In genomic region chr3:131263766-131264486, GRCm38 (mm10) we compare ENCODE assay signal across 13 mouse cellular contexts. TPM values are rescaled to one million over a fixed set of nuclear protein-coding genes. Genes with fewer than 3 reads are reported as not detected.
DNase-seq lines count a peak whose midpoint lies in the region; ATAC-seq and TF ChIP-seq lines count a peak whose summit lies in the region.
"Had no signal": no experiment of that assay in that cellular context is flagged by ENCODE, and none has a peak within 500 bp of the region (broad histone marks: within the 10 kb centered on the region; RNA-seq: fewer than 3 reads in every experiment).

No protein-coding gene starts in this region.

- no peak overlapping the region for H3K27ac ChIP-seq in liver, embryonic 11.5 days (ENCODE audit: low read depth, low read length)
- no peak overlapping the region for H3K27ac ChIP-seq in kidney, postnatal 0 days
- peak overlapping the region; percentile 92 for H3K27ac ChIP-seq in liver, postnatal 0 days (ENCODE audit: low read depth)
- H3K27ac ChIP-seq: midbrain, embryonic 13.5 days; neural tube, embryonic 12.5 days had no signal

- H3K4me3 ChIP-seq in liver, embryonic 11.5 days (ENCODE audit: low read depth, low read length) = no peak overlapping the region
- no peak overlapping the region for H3K4me3 ChIP-seq in kidney, postnatal 0 days (replicated peaks; ENCODE audit: low read depth, low read length)
- H3K4me3 ChIP-seq in liver, postnatal 0 days (ENCODE audit: low read depth, low read length) = no peak overlapping the region
- H3K4me3 ChIP-seq: midbrain, embryonic 13.5 days; neural tube, embryonic 12.5 days had no signal

- H3K9me3 ChIP-seq in liver, embryonic 11.5 days (ENCODE audit: control insufficient read depth, low read length) = no peaks in the 10 kb centered on the region
- H3K9me3 ChIP-seq in kidney, postnatal 0 days (replicated peaks; ENCODE audit: low read length) = no peaks in the 10 kb centered on the region
- H3K9me3 ChIP-seq in liver, postnatal 0 days (ENCODE audit: low read length) = no peaks in the 10 kb centered on the region
- H3K9me3 ChIP-seq: neural tube, embryonic 12.5 days had no signal

- H3K4me1 ChIP-seq in liver, embryonic 11.5 days (replicated peaks; ENCODE audit: control insufficient read depth, insufficient read depth, low read length) = no peaks in the 10 kb centered on the region; the same call in 1 of the 2 replicates
- H3K4me1 ChIP-seq in kidney, postnatal 0 days (replicated peaks; ENCODE audit: insufficient read depth, low read length) = no peaks in the 10 kb centered on the region; the same call in 1 of the 2 replicates
- H3K4me1 ChIP-seq in liver, postnatal 0 days (ENCODE audit: insufficient read depth) = peaks cover 5% of the 10 kb centered on the region
- H3K4me1 ChIP-seq: midbrain, embryonic 13.5 days; neural tube, embryonic 12.5 days had no signal

- H3K4me2 ChIP-seq in liver, embryonic 11.5 days = no peak overlapping the region
- H3K4me2 ChIP-seq in kidney, postnatal 0 days (ENCODE audit: low read length) = no peak overlapping the region
- H3K4me2 ChIP-seq in liver, postnatal 0 days (ENCODE audit: low read depth, low read length) = peak overlapping the region; percentile 33; the same call in 1 of the 2 replicates
- H3K4me2 ChIP-seq: midbrain, embryonic 13.5 days; neural tube, embryonic 12.5 days had no signal

- no peak overlapping the region for H3K9ac ChIP-seq in liver, embryonic 11.5 days (ENCODE audit: low read depth, low read length)
- no peak overlapping the region for H3K9ac ChIP-seq in kidney, postnatal 0 days (ENCODE audit: low read depth, low read length)
- no peak overlapping the region for H3K9ac ChIP-seq in liver, postnatal 0 days (replicated peaks)
- H3K9ac ChIP-seq: midbrain, embryonic 13.5 days; neural tube, embryonic 12.5 days had no signal

- 0 out of 2 replicates have a peak, but pooled peaks cover 10% of the 10 kb centered on the region for H3K36me3 ChIP-seq in liver, embryonic 11.5 days (ENCODE audit: control insufficient read depth, insufficient read depth, low read length)
- H3K36me3 ChIP-seq in kidney, postnatal 0 days (ENCODE audit: insufficient read depth, low read length) = 0 out of 2 replicates have a peak, but pooled peaks cover 9% of the 10 kb centered on the region
- peaks cover 3% of the 10 kb centered on the region; the same call in 1 of the 2 replicates for H3K36me3 ChIP-seq in liver, postnatal 0 days (replicated peaks; ENCODE audit: insufficient read depth, low read length)
- H3K36me3 ChIP-seq: neural tube, embryonic 12.5 days had no signal

- peak; percentile 53 for TF ChIP-seq EP300 in liver, postnatal 0 days (IDR thresholded peaks at IDR 0.05; ENCODE audit: low read depth)

- no peak for TF ChIP-seq CTCF in kidney, postnatal 0 days (IDR thresholded peaks at IDR 0.05; ENCODE audit: low read depth)
- TF ChIP-seq CTCF in liver, postnatal 0 days (IDR thresholded peaks at IDR 0.05; ENCODE audit: low read depth) = no peak

- no peak for ATAC-seq in liver, embryonic 11.5 days (replicated peaks; ENCODE audit: low FRiP score)
- peak; percentile 81 for ATAC-seq in kidney, postnatal 0 days (replicated peaks; ENCODE audit: low FRiP score, low read depth)
- peak; percentile 93 for ATAC-seq in liver, postnatal 0 days
- ATAC-seq: midbrain, embryonic 13.5 days had no signal

- WGBS in liver, embryonic 11.5 days = 77% methylated on average over 15 of the region's 15 CpGs
- WGBS in kidney, postnatal 0 days = 45% methylated on average over 15 of the region's 15 CpGs
- 64% methylated on average over 15 of the region's 15 CpGs for WGBS in liver, postnatal 0 days (ENCODE audit: insufficient replicate concordance)

- H3K27me3 ChIP-seq in liver, embryonic 11.5 days (replicated peaks; ENCODE audit: control insufficient read depth, insufficient read depth, low read length) = no peaks in the 10 kb centered on the region
- no peaks in the 10 kb centered on the region for H3K27me3 ChIP-seq in kidney, postnatal 0 days (ENCODE audit: insufficient read depth, low read length)
- no peaks in the 10 kb centered on the region for H3K27me3 ChIP-seq in liver, postnatal 0 days (ENCODE audit: insufficient read depth, low read length)
- H3K27me3 ChIP-seq: midbrain, embryonic 13.5 days; neural tube, embryonic 12.5 days had no signal

- DNase-seq in liver = peak; percentile 17
- no peak for DNase-seq in liver, embryonic 11.5 days (ENCODE audit: low spot score)
- DNase-seq in kidney, postnatal 0 days (ENCODE audit: low spot score) = peak; percentile 40
- DNase-seq in liver, postnatal 0 days = peak; percentile 69
- peak; percentile 87 for DNase-seq in yolk sac, embryonic 10.5 days (ENCODE audit: low spot score)
- no peak for DNase-seq in layer of hippocampus, postnatal 14 days (ENCODE audit: low spot score in 2 of 2)
- DNase-seq in testis, postnatal 10 days (ENCODE audit: low spot score) = no peak
- no peak for DNase-seq in layer of hippocampus, adult 18-20 months (ENCODE audit: low spot score in 2 of 2)
- DNase-seq: cerebellum, postnatal 14 days; right cerebral cortex, adult 18-20 months; thymus, postnatal 14 days had no signal

RNA-seq across cellular contexts. Expression of gene Hadh, which starts 8.0 kb away (rescaled TPM):
- 134 TPM in 2 replicates for polyA plus RNA-seq in liver, embryonic 11.5 days (2014; fragmentation: Nextera tagmentation; extraction: Ambion mirVana)
- polyA plus RNA-seq in kidney, postnatal 0 days (2015; fragmentation: Nextera tagmentation; extraction: Ambion mirVana) = 173 and 196 TPM in 2 replicates
- polyA plus RNA-seq in liver, postnatal 0 days (2015; fragmentation: Nextera tagmentation; extraction: Ambion mirVana) = 279 and 305 TPM in 2 replicates
- total RNA-seq in layer of hippocampus, postnatal 14 days (2021) = 10 to 100 TPM; 27.1 to 30.9 TPM
- total RNA-seq in layer of hippocampus, adult 18-20 months (2021) = 10 to 100 TPM; 21.5 to 23.5 TPM

RNA-seq across cellular contexts. Expression of gene Cyp2u1, which starts 39.1 kb away (rescaled TPM):
- polyA plus RNA-seq in liver, embryonic 11.5 days (2014; fragmentation: Nextera tagmentation; extraction: Ambion mirVana) = 0.69 and 0.83 TPM in 2 replicates
- polyA plus RNA-seq in kidney, postnatal 0 days (2015; fragmentation: Nextera tagmentation; extraction: Ambion mirVana) = 5.5 and 8.5 TPM in 2 replicates
- 1.2 and 1.4 TPM in 2 replicates for polyA plus RNA-seq in liver, postnatal 0 days (2015; fragmentation: Nextera tagmentation; extraction: Ambion mirVana)
- 10 to 100 TPM; 15.1 to 15.3 TPM for total RNA-seq in layer of hippocampus, postnatal 14 days (2021)
- total RNA-seq in layer of hippocampus, adult 18-20 months (2021) = 10 to 100 TPM; 18.1 to 20.8 TPM

Comparison
In these comparisons a context has a peak if more than half of its experiments do, and no peak if none do; other contexts are left out.
1. DNase-seq: peak in liver (single experiment), kidney, postnatal 0 days (single experiment), liver, postnatal 0 days (single experiment) and yolk sac, embryonic 10.5 days (single experiment); none in liver, embryonic 11.5 days (single experiment), layer of hippocampus, postnatal 14 days (0 of 2), testis, postnatal 10 days (single experiment) and layer of hippocampus, adult 18-20 months (0 of 2).